Mouse (Mus musculus) gastrocnemius, adult 2 months (tissue): ENCODE data around the gene Gm21964. TPM values are rescaled to one million over a fixed set of nuclear protein-coding genes. Genes with fewer than 3 reads are reported as not detected.

Experiments
- DNase-seq: peaks from one replicate; pipeline ENCODE4 v3.0.0; 2022
- H3K27ac ChIP-seq: fragments of 200-600 bp; 2 replicates; pipeline ENCODE4 v1.8.1; 2022; ENCODE audit warnings: mild to moderate bottlenecking
- H3K4me3 ChIP-seq: fragments of 200-600 bp; 2 replicates; pipeline ENCODE4 v1.8.1; 2022; ENCODE audit warnings: mild to moderate bottlenecking, moderate library complexity
- CTCF ChIP-seq: fragments of 200-600 bp; IDR thresholded peaks from 2 replicates; pipeline ENCODE4 v1.8.1; 2022; ENCODE audit warnings: antibody characterized with exemption, mild to moderate bottlenecking, moderate library complexity
- intact Hi-C: fragments of 180-260 bp; cut with DNase I; formaldehyde crosslinking; loops from one replicate; pipeline ENCODE4 v1.15.1; 2025
- long read RNA-seq, 2 experiments: library from polyadenylated mRNA; stranded (forward); transcript quantifications; one replicate each; pipeline ENCODE4 v2.0.0; 2021
- total RNA-seq, 2 experiments: library from RNA; stranded (reverse); gene quantifications; 2 replicates each; pipeline ENCODE4 v1.2.3; 2021

Gene Gm21964
- total RNA-seq = not detected
- long read RNA-seq, experiment 1 = 0 reads
- long read RNA-seq, experiment 2 = 0 reads

GRCm38 (mm10) chr8:110100907-110101306 lies at the start of gene Gm21964:
Gene Gm21964 (plus strand): TSS chr8:110101207.
- intact Hi-C loops = no loop called here
- H3K27ac ChIP-seq = no peak within 1 kb of the TSS
- H3K4me3 ChIP-seq = no peak within 1 kb of the TSS
- no peak for TF ChIP-seq CTCF
- DNase-seq = no peak

GRCm38 (mm10) chr8:110051208-110051607 lies 49.8 kb upstream of the Gm21964 start:
- Histone ChIP-seq H3K4me3 (no peak overlapping the region), H3K27ac (no peak overlapping the region)
- intact Hi-C loops = no loop called here
- DNase-seq = no peak
- no peak for TF ChIP-seq CTCF

- no peak overlapping the region for H3K4me3 ChIP-seq
- TF ChIP-seq CTCF = no peak
- no peak overlapping the region for H3K27ac ChIP-seq
- no peak for DNase-seq
- intact Hi-C loops = no loop called here
Measured at GRCm38 (mm10) chr8:110058207-110058606, 42.8 kb upstream of the Gm21964 start.

GRCm38 (mm10) chr8:110064161-110064560 lies 36.8 kb upstream of the Gm21964 start:
- Histone ChIP-seq H3K27ac (no peak overlapping the region), H3K4me3 (no peak overlapping the region)
- TF ChIP-seq CTCF = no peak
- intact Hi-C loops = no loop called here
- DNase-seq = no peak

- H3K27ac ChIP-seq = no peak overlapping the region
- intact Hi-C loops = no loop called here
- H3K4me3 ChIP-seq = no peak overlapping the region
- TF ChIP-seq CTCF = no peak
- DNase-seq = no peak
Measured at GRCm38 (mm10) chr8:110064606-110065365, 36.2 kb upstream of the Gm21964 start.

- H3K27ac ChIP-seq = no peak overlapping the region
- H3K4me3 ChIP-seq = no peak overlapping the region
- intact Hi-C loops = no loop called here
- no peak for DNase-seq
- TF ChIP-seq CTCF = no peak
Measured at GRCm38 (mm10) chr8:110065676-110066075, 35.3 kb upstream of the Gm21964 start.

GRCm38 (mm10) chr8:110069706-110070105 lies 31.3 kb upstream of the Gm21964 start:
- no peak overlapping the region for H3K4me3 ChIP-seq
- no peak overlapping the region for H3K27ac ChIP-seq
- intact Hi-C loops = loop anchor here (5.0 kb wide), 1 partner anchor 57 kb away; no protein-coding TSS in a partner anchor
- no peak for TF ChIP-seq CTCF
- no peak for DNase-seq

GRCm38 (mm10) chr8:110071600-110071999 lies 29.4 kb upstream of the Gm21964 start:
- Histone ChIP-seq H3K27ac (no peak overlapping the region), H3K4me3 (no peak overlapping the region)
- intact Hi-C loops = loop anchor here (1.0 to 5.0 kb wide), 2 partner anchors 59 to 101 kb away; no protein-coding TSS in a partner anchor
- peak; percentile 67 for DNase-seq
- peak; percentile 88 for TF ChIP-seq CTCF

GRCm38 (mm10) chr8:110074496-110074895 lies 26.5 kb upstream of the Gm21964 start:
- no peak for DNase-seq
- Histone ChIP-seq H3K27ac (no peak overlapping the region), H3K4me3 (no peak overlapping the region)
- TF ChIP-seq CTCF = no peak
- intact Hi-C loops = loop anchor here (5.0 kb wide), 1 partner anchor 62 kb away; no protein-coding TSS in a partner anchor

- DNase-seq = peak; percentile 81
- intact Hi-C loops = loop anchor here (5.0 kb wide), 1 partner anchor 138 kb away; the partner anchor contains the start of gene Cmtr2
- H3K27ac ChIP-seq = peak within 1 kb of the TSS; percentile 95
- peak within 1 kb of the TSS; percentile 87 for H3K4me3 ChIP-seq
- no peak for TF ChIP-seq CTCF
Measured at GRCm38 (mm10) chr8:110079282-110080221, 21.5 kb upstream of the Gm21964 start, which contains the start of gene Zfp612. Gene Zfp612 (plus strand): TSS chr8:110079746.

- intact Hi-C loops = no loop called here
- H3K4me3 ChIP-seq = no peak overlapping the region
Measured at GRCm38 (mm10) chr8:110082416-110083105, 18.4 kb upstream of the Gm21964 start.

GRCm38 (mm10) chr8:110091869-110092268 lies 9.1 kb upstream of the Gm21964 start:
- intact Hi-C loops = no loop called here
- Histone ChIP-seq H3K27ac (no peak overlapping the region), H3K4me3 (no peak overlapping the region)
- no peak for DNase-seq
- TF ChIP-seq CTCF = no peak

More at GRCm38 (mm10) chr8:110082416-110083105, 18.4 kb upstream of the Gm21964 start:
- DNase-seq = no peak
- no peak overlapping the region for H3K27ac ChIP-seq
- TF ChIP-seq CTCF = no peak
